Mouse (Mus musculus): ENCODE data around the gene Ang6. TPM values are rescaled to one million over a fixed set of nuclear protein-coding genes. Genes with fewer than 3 reads are reported as not detected.
"Not testable (repeated sequence)": the region's sequence is repeated elsewhere in the genome, so short reads cannot be mapped to it uniquely, and the experiment has no call there.

Gene Ang6
- not detected for total RNA-seq (2021)
- long read RNA-seq, experiment 1 = 0 reads
- long read RNA-seq, experiment 2 = 0 reads

DNA sequence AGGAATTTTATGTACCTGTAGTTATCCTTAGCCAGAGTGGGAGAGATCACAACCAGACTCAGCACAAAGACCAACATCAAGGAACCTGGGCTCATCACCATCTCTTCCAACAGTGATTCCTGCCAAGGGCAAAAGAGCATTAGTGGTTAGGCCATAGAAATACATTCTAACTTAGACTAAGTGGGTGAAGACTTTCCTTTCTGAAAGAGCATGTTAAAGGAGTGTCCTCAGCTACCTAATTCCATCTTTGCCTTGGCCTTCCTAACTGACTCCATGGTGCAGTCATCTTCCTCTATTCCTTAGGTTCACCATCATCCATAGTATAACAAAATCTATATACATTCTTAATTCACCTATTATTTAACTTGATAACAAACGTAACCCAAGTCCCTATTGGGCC is at the start of gene Ang6:
TSS of gene Ang6 (minus strand) at position 101 of the 400 bp plus-strand sequence.
- DNase-seq = no peak

DNA sequence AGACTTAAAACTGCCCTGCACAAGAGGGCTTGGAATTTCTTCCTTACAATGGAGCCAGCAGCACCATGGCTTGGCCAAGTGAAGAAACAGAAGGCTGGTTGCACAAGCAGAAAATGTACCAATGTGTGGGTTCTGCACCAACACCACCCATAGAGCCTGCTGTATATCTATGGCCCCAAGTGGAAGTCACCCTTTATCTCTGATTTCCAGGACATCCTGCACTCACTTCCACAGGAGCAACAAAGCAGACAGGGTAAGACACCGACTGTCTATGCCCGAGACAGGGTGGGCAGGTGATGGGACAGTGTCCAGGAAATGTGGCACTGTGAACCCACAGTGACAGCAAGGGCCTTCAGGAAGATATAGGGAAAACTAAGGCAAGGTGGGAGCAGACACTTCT is 44.5 kb upstream of the Ang6 start:
- not testable (repeated sequence) for DNase-seq

DNA sequence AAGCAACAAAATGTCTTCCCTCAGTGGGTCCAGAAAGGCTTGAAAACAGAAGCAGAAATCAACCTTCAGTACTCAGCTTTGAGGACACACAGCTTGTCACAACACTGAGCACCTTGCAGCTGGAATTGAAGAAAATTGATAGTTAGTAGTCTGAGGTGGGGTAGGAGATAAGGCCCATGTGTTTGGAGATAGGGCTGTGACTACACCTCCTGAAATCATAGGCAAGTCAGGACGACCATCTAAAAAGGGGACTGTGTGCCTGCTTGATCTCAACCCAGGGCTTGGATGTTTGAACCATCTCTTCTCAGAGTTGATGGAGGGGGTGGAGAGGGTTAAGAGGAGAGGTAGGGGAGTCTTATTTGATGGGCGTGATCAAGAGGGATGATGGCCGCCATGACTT is 29.8 kb upstream of the Ang6 start:
- not testable (repeated sequence) for DNase-seq

DNA sequence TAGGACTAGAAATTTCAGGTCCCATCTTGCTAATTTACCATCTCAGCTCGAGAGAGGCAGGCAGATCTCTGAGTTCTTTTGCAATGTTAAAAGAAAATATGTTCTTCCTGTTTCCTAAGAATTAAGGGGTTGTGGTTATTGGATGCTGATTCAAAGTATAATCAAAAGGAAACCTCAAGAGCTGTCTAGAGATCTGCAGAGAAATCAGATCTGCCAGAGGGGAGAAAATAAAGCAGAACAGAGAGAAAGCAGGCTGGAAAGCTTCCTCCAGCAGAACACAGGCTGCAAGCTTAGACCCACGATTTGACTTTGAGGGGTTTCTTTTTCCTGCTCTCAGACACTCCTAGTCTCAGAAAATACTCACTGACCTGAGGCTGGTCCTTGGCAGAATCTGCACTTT is 7.6 kb upstream of the Ang6 start:
- not testable (repeated sequence) for DNase-seq

DNA sequence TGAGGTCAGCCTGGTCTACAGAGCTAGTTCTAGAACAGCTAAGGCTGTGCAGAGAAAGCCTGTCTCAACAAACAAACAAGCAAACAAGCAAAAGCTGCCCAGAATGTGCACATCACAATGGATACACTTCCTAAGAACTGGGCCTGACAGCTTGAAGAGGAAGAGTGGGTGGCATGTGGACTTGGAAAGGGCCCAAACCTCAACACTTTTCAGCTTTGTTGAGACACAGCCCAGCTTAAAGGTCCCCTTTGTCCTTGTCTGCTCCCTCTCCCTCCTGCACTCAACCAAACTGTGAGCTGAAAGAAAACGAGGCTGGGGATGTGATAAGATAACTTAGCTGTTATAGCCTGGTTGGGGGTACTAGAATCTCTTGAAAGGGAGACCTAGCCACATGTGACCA is 6.0 kb upstream of the Ang6 start:
- DNase-seq = not testable (repeated sequence)

DNA sequence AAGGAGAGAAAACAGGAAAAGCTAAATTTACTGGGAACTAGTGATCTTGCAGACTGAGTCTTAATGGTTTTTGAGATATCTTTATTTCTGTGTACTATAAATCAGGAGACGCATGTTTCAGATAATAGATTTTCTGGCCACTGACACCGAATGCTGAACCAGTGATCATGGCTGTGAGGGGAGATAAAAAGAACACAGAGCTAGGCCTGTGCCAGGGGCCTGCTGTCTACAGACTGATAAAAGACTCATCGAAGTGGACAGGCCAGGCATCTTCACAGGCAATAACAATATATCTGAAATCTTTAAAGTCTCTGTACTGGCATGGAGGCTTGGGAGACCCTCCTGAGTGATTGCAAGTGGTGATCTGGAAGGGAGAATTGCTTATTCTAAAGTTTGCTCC is 469 bp downstream of the Ang6 start:
- DNase-seq = no peak

DNA sequence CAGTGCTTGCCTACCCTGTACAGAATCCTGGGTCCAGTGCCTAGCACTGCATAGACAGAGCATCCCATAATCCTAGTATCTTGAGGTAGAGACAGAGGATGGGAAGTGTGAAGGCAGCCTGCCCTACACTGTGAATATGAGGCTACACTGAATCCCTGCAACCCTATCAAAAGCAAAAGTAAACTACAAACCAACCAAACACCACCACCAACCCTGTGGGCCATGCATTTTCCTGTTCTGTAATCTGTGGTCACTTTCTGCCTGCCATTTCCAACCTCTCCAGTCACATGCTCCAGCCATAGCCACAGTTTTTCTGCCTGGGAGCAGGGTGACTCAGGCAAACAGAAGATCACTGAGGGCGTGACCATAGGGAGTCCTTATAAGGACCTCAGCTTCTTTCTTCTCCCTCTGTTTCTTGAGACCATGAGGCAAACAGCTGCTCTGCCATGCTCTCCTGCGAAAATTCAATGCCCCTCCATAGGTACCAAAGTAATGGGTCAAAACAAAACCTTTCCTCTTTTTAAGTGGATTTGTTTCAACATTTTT is 3.5 kb downstream of the Ang6 start:
- DNase-seq = not testable (repeated sequence)

DNA sequence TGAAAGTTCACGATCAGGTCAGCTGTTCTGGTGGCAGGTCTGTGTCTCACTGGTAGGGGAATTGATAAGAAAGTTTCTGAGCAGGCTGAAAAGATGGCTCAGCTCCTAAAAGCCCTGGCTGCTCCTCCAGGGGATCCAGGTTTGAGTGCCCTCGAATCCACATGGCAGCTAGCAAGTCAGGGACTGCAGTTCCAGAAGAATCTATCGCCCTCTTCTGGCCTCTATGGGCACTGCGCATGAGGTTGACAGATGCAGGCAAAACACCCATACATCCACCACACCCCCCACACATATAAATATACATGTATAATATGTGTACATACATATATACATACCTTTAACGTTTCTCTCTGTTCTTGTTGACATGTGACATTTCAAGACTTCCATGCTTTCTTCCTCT is 14.7 kb downstream of the Ang6 start:
- DNase-seq = peak; percentile 25

DNA sequence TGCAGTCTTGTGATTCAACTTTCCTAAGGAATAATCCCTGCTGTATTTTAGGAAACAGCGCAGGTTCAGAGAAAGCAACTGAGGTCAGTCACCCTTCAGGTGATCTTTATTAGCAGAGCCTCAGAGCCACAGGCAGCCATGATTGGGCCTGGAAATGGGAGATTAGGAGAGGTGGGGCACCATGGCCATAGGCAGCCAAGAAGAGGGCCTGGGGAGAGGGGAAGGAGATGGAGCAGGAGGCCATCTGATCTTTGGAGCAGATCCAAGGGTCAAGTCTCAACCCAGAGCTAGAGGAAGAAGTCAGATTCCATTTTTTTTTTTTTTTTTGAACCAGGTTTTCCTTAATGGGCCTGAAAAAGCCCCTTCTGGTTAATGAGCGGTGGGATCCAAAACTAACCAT is 15.9 kb downstream of the Ang6 start:
- DNase-seq = no peak

DNA sequence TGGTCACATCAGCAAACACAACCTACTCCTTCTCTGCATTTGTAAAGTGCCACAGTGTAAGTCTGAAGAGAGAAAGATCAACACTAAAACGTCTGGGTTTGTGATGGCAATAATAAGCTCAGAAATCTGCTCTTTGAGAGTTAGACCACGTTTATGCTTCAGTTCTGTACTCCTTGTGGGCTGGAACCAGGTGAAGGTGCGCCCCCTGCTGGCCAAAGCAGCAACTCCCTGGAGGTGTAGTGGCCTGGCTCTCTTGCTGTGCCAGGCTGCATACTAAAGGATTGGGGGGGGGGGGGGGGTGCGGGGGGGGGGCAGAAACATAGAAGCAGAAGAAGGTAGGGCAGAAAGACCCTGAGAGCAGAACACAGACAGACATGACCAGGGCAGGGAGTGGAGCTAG is 18.2 kb downstream of the Ang6 start:
- DNase-seq = no peak

DNA sequence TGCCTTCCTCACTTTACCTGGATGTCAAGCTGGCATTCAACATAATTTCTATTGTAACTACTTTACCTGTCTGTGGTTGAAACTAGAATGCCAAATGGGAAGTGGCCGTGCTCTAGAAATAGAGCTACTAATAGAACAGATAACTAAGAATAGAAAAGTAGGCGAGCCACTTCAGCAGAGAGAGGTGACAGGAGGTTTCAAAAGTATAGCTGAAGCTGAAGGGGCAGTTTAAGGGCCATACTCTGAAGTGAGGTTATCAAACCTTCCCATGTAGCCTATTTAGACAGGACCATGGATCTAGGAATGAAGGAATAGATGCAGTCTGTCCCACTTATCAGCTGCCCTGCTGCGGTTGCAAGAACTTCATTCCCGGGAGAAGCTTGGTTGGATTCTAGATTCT is 18.6 kb downstream of the Ang6 start:
- no peak for DNase-seq

DNA sequence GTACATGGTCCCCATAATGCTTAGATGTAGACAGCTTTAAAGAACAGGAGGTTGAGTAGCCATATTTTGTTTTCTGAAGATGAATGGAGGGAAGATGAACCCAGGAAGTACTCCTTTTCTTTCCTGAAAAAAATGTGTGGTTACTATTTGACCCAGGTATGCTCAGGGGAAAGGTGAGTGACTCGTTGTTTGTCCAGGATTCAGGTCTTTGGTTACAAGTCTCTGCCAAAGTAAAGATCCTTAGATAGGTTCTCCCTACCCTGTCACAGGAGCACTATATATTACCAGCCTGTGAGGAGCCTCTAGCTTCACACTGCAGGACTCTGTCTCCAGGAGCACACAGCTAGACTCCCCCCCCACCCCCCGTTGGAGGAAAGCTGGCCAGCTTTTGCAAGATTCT is 45.3 kb downstream of the Ang6 start, which contains the start of gene Ang5:
TSS of gene Ang5 (plus strand) at position 301 of the 400 bp plus-strand sequence.
- not testable (repeated sequence) for DNase-seq

DNA sequence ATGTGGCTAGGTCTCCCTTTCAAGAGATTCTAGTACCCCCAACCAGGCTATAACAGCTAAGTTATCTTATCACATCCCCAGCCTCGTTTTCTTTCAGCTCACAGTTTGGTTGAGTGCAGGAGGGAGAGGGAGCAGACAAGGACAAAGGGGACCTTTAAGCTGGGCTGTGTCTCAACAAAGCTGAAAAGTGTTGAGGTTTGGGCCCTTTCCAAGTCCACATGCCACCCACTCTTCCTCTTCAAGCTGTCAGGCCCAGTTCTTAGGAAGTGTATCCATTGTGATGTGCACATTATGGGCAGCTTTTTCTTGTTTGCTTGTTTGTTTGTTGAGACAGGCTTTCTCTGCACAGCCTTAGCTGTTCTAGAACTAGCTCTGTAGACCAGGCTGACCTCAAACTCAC is 47.0 kb downstream of the Ang6 start:
- DNase-seq = not testable (repeated sequence)

DNA sequence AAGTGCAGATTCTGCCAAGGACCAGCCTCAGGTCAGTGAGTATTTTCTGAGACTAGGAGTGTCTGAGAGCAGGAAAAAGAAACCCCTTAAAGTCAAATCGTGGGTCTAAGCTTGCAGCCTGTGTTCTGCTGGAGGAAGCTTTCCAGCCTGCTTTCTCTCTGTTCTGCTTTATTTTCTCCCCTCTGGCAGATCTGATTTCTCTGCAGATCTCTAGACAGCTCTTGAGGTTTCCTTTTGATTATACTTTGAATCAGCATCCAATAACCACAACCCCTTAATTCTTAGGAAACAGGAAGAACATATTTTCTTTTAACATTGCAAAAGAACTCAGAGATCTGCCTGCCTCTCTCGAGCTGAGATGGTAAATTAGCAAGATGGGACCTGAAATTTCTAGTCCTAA is 48.7 kb downstream of the Ang6 start:
- not testable (repeated sequence) for DNase-seq

Other genes starting within 250 kb of the Ang6 start
- gene Gm8180, start 217.5 kb downstream of the Ang6 start, total RNA-seq (2021) = not detected
- gene Ear1, start 126.8 kb downstream of the Ang6 start, total RNA-seq (2021) = not detected
- not detected for gene Ear10, start 78.7 kb downstream of the Ang6 start, total RNA-seq (2021)
- under 1 TPM in 1 of 2 experiments, not detected in 1; 0.28 TPM for gene Gm8113, start 76.9 kb downstream of the Ang6 start, total RNA-seq (2021)
- not detected for gene Ang5, start 45.2 kb downstream of the Ang6 start, total RNA-seq (2021)
- gene Ear2, start 100.4 kb upstream of the Ang6 start, total RNA-seq (2021) = under 1 TPM in 1 of 2 experiments, not detected in 1; 0.40 TPM
- gene Gm3327, start 121.6 kb upstream of the Ang6 start, total RNA-seq (2021) = not detected
- not detected for gene Gm8212, start 195.4 kb upstream of the Ang6 start, total RNA-seq (2021)
- not detected for gene 4930503E14Rik, start 211.0 kb upstream of the Ang6 start, total RNA-seq (2021)